Mouse (Mus musculus) left cerebral cortex, adult 18-20 months (tissue): Measurements from ENCODE around the gene Slc25a1. TPM values are rescaled to one million over a fixed set of nuclear protein-coding genes. Genes with fewer than 3 reads are reported as not detected.

Source experiments
- total RNA-seq, 2 experiments: library from RNA; stranded (reverse); gene quantifications; 2 replicates each; pipeline ENCODE4 v1.2.3; 2021

The Slc25a1 gene
- total RNA-seq, 2 experiments from 2014 or later = 39.9 to 41.8 TPM

Other genes starting within 250 kb of the Slc25a1 start
- 10 to 100 TPM; 68.3 to 71.6 TPM for gene Med15, start 195.3 kb downstream of the Slc25a1 start, total RNA-seq
- 100 to 1,000 TPM in 1 of 2 experiments, 10 to 100 TPM in 1; 96.9 to 103 TPM for gene Klhl22, start 168.6 kb downstream of the Slc25a1 start, total RNA-seq
- 1 to 10 TPM; 3.5 to 3.6 TPM for gene Scarf2, start 130.9 kb downstream of the Slc25a1 start, total RNA-seq
- gene B830017H08Rik, start 95.1 kb downstream of the Slc25a1 start, total RNA-seq = 1 to 10 TPM; 2.9 to 3.6 TPM
- 1 to 10 TPM; 8.9 to 9.1 TPM for gene Car15, start 89.9 kb downstream of the Slc25a1 start, total RNA-seq
- 1 to 10 TPM; 1.0 to 2.6 TPM for gene Gm20518, start 36.5 kb downstream of the Slc25a1 start, total RNA-seq
- not detected for gene Tssk1, start 34.0 kb downstream of the Slc25a1 start, total RNA-seq
- 100 to 1,000 TPM in 1 of 2 experiments, 10 to 100 TPM in 1; 99.4 to 102 TPM for gene Dgcr2, start 29.7 kb downstream of the Slc25a1 start, total RNA-seq
- not detected for gene Tssk2, start 29.6 kb downstream of the Slc25a1 start, total RNA-seq
- 10 to 100 TPM; 30.1 to 33.4 TPM for gene Ess2, start 16.9 kb downstream of the Slc25a1 start, total RNA-seq
- gene Gsc2, start 13.2 kb downstream of the Slc25a1 start, total RNA-seq = not detected
- gene Vpreb2, start 52.2 kb upstream of the Slc25a1 start, total RNA-seq = under 1 TPM in 1 of 2 experiments, not detected in 1; 0.51 TPM
- 10 to 100 TPM; 90.4 to 92.7 TPM for gene Dgcr6, start 124.6 kb upstream of the Slc25a1 start, total RNA-seq
- 10 to 100 TPM; 30.6 to 37.2 TPM for gene Prodh, start 162.0 kb upstream of the Slc25a1 start, total RNA-seq
- 100 to 1,000 TPM; 128 to 135 TPM for gene Rtn4r, start 199.4 kb upstream of the Slc25a1 start, total RNA-seq